Mouse (Mus musculus) lung, adult 2 months (tissue): ENCODE results near the gene Reep3.

ENCODE experiments used
- CTCF ChIP-seq: fragments of 200-500 bp; IDR thresholded peaks from 2 replicates; pipeline ENCODE4 v1.5.1; 2011; ENCODE audit warnings: mild to moderate bottlenecking, low read length, control low read depth; ENCODE audit not compliant: insufficient read depth
- POLR2A ChIP-seq: fragments of 200-500 bp; IDR thresholded peaks from 2 replicates; pipeline ENCODE4 v1.6.1; 2011; ENCODE audit warnings: low read depth, mild to moderate bottlenecking, control low read depth, low read length, borderline replicate concordance; ENCODE audit errors: extremely low read depth

DNA sequence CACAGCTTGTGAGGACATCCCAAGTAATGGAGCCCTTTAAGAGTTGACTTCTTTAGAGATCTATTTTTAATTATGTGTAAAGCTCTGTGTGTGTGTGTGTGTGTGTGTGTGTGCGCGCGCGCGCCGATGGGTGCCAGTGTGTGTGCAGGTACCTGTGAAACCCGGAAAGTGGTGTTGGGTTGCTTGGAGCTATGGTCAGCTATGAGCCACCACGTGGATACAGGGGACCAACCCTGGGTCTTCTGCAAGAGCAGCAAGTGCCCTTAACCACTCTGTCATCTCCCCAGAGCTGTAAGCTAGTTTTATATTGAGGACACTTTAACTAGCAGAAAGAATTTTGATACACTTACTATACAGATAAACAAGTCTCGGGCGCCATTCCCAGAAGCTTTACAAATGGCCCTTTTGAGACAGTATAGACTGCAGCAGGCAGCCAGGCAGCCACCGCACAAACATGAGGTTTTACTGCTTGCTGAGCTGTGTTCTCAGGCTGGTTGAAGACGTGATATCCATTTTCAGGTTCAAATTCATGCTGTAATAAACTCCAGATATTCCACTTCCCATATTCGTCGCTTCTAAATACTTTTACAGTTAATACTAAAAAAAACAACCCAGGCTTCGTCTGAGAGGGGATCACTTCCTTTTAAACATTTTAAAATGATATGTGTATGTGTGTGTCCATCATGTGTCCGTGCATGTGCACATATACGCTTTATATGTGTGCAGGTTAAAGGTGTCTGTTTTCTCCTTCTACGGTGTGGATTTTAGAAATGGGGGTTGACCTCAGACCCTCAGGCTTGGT lies 15.3 kb downstream of the Reep3 start:
- TF ChIP-seq CTCF (no peak), POLR2A (no peak)
